Mouse (Mus musculus) ovary, postnatal 14 days (tissue): Measurements from ENCODE around the gene Adora2a.
"Not testable (repeated sequence)": the region's sequence is repeated elsewhere in the genome, so short reads cannot be mapped to it uniquely, and the experiment has no call there.

Experiments used
- DNase-seq: peaks from one replicate; pipeline ENCODE4 v3.0.0; 2022; ENCODE audit warnings: low spot score

Adora2a gene

DNA sequence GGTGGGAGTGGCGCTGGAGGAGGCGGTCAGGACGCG lies at the start of gene Adora2a:
Adora2a (plus strand) TSS at position 6 of the 36 bp plus-strand sequence.
- no peak for DNase-seq

DNA sequence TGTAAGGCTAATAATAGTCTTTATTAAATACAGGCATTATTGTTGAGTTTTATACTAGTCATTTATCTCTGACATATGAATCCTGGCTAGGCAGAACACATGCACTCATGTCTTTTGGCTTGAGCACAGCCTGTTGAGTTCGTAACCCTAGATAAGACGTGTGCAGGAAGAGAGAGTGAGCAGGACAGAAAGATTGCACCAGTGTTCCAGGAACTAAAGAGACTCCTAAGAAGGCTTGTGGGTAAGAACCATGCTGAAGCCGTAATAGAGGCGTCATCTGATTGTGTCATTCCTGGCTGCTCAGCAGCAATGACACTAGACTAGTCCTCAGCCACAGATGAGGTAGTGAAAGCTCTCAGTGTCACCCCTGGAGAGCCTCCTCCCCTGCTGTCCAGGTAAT lies 43.7 kb upstream of the Adora2a start:
- no peak for DNase-seq

DNA sequence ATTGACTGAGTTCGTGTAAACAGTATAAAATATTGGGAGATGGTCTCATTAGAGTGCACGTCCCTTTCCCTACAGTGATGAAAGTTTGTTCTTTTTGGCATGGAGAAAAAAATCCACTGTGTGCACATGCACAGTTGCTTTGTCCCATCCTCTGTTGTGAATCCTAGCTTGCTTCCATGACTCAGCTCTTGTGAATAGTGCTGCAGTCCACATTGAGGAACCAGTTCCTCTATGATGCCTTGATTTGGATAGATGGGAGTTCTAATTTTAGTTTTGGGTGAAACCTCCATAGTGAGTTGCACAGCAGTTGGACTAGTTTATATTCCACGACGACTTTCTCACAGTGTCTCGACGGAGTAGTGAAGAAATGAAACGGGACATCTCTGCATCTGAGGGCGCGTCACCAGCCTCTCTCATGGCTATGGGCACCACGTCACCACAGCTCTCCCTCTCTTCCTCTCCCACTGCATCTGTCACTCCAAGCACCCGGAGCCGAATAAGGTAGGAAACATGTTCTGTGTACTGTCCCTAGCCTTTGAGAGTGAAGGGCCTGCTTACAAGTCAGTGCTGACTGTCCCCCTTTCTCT lies 40.2 kb upstream of the Adora2a start:
- DNase-seq, result no peak

DNA sequence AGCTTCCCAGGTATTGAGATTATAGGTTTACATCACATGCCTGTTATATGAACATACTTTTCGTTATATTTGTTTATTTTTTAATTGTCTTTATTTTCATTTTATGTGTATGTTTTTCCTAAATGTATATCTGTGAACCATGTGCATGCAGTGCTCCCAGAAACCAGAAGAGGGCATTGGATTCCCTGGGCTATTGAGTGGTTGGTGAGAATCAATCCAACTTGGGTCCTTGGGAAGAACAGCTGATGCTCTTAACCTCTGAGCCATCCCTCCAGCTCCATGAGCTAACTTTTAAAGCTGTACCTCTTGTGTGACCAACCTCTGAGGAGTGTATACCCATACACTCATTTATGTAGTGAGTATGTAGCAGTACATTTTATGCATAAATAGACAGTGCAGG lies 39.2 kb upstream of the Adora2a start:
- no peak for DNase-seq

DNA sequence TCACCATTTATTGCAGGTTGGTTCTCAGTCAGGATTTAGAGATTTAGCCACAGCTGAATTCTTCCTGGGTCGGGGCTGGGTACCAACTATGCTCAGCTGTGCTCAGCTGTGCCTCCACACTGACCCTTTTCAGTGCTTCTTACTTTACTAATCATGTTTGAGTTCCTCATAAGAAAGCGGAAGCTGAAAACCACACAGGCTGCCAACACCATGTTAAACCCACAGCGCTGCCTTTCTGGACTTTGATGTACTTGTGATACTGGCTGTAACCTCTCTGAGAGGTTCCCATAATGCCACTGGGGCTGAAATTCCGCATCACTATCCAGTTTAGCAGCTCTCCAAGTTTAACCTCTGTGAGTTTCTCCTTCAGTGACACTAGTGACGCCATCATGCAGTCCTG lies 34.0 kb upstream of the Adora2a start:
- no peak for DNase-seq

DNA sequence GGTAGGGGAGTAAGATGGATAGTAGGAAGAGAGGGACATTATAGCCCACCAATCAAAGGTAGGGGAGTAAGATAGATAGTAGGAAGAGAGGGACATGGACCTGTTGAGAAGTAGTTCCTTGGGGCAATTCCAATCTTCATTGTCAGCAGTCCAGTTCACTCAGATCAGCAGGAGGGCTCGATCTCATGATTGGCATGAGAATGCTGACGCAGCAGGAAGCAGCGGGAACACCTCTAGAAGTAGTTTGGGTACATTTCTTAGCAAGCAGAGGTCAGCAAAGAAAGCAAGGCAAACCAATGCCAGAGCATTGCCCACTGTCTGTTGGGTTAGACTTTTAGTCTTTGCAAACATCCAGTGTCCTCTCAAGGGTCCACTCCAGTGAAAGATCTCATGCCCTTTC lies 32.9 kb upstream of the Adora2a start:
- DNase-seq, result no peak

DNA sequence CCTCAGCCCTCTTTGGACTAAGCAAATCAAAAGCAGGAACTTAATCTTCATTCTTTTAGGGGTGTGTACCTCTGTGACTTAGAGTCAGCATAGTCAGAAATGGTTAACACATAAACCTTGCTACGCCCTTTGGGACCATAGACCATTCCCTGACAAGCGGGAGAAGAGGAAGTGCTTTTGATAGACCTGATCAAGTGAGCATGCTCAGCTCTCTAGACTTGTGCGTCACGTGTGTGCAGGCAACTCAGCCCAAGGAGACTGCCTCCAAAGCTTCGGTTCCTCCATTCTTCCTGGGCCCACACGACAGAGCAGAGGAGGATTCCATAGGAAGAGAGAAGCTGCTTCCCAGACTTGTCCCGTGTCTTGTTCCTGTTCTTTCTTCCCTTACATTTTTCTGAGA lies 28.1 kb upstream of the Adora2a start:
- no peak for DNase-seq

DNA sequence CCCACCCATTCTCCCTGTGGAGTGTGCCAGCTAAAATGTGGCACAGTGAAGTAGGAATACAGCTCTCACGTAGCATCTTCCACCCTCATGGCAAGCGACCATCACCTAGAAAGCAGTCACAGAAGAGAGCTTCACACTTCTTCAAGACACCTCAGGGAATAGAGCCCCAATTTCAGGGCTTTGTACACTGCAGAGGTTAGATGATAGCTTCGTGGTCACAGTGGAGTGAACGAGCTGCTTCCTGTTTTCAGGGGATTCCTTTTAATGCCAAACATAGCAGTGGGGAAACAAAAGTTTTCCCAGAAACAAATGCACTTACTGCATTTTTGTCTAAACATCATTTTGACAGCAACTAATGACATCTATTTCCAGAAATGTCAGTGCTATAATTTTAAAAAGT lies 27.3 kb upstream of the Adora2a start:
- DNase-seq, result no peak

DNA sequence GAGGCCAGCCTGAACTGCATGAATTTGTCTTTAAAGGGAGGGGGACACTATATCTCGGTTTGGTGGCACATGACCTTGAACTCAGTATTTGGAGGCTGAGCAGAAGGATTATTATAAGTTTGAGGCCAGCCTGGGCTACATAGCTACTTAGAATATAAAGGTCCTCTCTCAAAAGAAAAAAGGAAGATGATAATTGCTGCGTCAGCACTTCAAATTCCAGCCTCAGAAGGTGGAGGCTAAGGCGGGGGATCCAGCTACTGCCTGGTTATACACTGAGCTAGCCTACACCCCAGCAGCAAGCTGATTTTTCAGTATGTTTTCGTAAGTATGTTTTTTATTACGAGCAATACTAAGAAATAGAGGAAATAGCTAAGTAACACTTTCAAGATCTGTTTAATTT lies 26.0 kb upstream of the Adora2a start:
- DNase-seq, result no peak

DNA sequence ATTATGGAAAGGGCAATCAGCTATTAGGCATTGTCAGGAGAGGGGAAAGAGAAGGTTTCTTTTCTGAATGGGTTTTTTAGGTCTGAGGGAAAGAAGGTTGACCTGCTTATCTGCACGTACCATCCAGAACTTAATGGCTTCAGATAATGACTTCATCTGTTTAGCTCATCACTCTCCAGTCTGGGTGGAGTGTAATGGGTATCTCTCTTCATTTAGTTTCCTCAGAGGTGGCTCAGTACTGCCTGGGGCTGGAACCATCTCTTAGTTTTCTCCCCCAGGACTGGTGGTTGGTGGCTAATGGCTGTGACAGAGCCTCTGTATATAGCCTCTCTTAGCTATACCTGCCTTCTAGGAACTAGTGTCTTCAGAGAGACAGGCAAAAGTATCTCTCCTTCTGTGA lies 25.3 kb upstream of the Adora2a start:
- no peak for DNase-seq

DNA sequence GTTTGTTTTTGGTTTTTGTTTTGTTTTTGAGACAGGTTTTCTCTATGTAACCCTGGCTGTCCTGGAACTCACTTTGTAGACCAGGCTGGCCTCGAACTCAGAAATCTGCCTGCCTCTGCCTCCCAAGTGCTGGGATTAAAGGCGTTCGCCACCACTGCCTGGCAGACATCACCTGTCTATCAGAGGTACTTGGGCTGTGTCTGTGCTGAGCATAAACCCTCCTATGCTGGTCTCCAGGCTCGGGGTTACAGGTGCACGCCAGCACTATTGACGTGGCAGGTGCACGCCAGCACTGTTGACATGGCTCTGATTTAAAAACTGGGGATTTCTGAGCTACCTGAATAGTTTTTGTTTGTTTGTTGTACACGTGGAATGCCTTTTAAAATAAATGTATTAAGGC lies 24.5 kb upstream of the Adora2a start:
- DNase-seq, result not testable (repeated sequence)

DNA sequence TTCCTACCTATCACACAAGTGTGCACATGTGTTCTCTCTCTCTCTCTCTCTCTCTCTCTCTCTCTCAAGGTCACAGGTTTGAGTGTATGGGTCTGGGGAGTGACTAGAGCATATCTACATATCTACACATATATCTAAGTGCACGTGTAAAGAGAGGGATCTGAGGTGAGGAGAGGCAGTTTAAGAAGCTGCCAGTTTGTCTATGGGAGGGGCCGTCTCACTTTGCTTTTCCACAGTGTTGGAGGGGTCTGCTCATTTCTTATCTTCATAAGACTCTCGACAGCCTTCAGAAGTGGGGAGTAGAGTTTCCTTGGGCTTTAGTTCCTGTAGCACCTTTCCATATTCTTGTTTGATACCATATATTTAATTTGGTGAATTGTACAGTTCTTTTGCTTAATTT lies 23.4 kb upstream of the Adora2a start:
- no peak for DNase-seq

DNA sequence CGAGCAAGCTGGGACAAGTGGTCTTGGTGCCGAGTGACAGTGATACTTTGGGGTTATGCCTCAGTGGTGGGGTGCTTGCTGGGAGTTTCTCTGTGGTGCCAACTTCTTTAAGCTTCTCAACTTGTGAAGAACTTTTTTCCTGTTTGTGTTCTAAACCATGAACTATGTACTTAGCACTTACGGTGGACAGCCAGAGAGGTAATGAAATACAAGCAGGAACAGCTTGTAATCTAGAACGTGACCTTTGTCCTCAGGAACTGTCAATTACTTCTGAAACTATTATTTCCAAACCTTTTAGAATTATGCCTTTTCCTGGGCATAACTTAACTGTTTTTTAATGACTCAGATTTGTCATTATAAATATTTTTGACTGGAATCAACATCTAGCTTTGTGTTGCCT lies 22.3 kb upstream of the Adora2a start:
- DNase-seq, result no peak

DNA sequence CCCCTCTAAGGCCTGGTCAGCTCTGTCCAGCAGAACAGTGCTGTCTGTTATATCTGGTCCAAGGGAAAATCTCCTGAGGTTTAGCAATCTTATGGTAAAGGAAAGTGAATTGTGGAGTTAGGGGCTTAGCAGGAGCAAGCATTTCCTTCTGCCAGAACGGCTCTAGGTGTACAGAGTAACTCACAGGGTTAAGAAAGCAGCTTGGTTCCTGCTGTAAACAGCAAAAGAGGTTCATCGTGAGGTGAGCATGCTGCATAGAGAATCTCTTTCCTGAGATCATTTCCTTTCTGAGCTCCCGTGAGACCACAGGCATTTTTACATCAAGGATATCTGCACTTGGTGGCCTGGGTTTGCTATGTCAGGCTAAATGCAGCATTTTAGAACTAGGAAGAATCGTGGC lies 21.8 kb upstream of the Adora2a start:
- no peak for DNase-seq

DNA sequence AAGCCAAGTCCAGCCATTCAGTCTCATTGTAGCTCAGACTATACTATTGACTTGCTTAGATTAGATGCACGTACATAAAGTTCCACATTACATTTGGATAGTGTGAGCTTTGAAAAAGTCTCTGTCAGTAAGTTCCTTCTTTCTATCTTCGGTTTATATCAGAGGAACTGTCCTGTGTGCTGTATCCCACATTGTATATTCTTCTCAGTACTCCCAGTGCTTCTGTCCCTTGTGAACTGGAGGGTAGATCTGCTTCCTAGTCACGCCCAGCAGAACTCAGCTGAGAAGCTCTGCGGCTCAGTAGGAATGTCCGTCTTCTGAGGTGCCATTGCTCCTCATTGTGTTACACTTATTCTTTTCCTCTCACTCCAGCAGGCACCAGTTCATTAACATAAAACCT lies 18.1 kb upstream of the Adora2a start:
- no peak for DNase-seq

DNA sequence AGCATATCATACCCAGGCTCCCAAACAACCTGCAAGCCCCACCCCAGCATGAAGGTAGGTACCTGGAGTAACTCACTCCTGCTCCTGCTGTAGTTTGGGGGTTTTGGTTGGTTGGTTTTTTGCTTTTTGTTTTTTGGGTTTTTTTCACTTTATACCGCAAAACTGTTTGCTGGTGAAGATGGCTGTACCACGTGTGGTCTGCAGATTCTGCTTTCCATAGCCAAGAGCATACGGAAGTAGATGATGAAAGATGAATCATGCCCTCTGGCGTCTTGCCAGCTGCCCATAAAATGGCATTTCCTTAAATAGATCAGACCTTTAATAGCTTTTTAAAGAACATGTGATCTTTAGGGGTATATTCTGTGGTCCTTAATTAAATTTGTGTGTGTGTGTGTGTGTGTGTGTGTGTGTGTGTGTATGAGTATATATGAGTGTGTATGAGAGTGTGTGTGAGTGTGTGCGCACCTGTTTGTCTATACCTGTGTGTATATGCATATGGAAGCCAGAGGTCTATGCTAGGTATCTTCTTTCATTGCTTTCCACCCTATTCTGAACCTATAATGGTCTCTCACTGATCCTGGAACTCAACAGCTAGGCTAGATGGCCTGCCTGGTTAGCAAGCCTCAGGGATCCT lies 16.8 kb upstream of the Adora2a start:
- no peak for DNase-seq

DNA sequence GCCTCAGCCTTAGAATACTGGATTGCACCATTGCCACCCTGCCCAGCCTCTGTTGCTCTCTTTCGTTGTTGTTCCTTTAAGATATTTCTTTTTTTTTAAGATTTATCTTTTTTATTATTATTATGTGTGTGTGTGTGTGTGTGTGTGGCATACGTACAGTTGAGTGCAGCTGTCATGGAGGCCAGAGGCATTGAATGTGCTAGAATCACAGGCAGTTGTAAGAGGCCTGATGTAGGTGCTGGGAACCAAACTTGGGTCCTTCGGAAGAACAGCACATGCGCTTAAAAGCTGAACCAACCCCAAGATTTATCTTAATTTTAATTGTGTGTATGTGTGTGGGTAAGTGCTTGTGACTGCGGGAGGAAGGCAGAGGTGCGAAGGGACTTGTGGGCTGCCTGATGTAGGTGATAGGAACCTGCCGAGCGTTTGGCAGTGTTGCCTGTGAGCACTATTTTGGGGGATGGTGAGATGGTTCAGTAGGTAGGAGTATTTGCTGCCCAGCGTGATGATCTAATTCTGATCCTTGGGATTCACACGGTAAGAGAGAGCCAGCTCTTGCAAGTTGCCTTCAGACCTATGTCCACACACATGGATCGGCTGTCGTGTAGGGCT lies 15.4 kb upstream of the Adora2a start:
- DNase-seq, result no peak

DNA sequence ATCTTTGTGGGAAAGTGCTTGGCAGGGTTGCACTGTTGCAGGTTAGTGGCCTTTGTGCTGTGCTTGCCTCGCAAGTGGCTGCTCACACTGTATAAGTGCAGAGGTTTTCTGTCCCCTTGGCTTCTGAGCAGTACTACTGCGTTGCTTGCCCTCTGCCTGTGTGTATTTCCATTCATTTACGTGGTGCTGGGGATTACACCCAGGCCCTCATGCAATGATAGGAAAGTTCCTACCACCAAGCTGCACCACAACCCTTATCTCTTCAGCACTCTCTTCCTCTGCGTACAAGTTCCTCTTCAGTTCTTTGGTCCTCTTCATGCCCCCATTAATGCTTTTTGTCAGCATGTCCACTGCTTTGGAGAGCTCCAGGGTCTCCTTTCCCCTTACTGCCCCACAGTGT lies 14.7 kb upstream of the Adora2a start:
- no peak for DNase-seq

DNA sequence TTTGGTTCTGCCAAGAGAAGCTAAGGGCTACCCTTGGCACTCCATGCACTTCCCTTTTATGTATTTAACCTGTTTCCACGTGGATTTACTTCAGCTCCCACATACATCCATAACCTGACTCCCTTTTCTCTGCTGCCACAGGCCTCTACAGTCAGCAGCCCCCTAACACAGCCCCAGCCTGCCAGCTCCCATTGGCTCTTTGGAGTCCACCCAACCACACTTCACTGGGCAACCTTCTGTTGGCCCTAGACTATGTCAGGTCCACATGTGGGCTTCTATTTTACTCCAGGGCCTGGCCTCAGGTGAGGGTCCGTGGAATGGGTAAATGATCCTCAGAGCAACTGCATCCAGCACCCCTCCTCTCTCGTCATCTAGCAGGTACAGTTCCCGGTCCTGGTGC lies 14.1 kb upstream of the Adora2a start:
- DNase-seq, result no peak

DNA sequence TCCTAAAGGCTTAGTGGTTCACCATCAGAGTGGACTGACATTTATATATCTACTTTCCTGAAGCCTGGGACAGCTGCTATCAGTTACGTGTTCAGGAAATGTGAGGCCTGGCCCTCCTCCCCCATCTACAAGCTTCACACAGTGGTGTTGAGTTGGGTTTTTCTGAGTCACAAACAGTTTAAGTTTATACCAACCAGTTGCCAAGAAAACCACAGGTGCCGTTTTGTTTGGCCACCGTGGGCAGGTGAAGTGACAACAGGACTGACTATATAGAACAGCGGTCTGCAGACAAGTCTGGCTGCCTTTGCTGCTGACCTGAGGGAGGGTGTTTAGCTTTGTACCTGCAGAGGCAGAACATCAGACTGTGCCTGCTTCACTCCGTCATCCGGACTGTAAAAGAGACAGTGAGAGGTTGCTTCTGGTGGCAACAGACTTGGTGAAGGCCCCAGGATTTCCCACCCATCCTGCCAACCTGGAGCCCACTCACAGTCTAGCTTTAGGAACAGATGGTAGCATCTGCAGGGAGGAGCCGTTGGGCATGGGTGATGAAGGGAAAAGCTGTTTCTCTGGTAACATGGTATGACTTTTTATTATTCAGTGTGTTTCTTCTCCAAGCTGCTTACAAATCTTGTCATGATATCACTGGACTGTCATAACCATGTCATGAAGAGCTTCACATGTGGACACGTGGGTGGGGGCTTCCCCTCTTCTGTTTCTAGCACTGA lies 13.2 kb upstream of the Adora2a start:
- DNase-seq, result no peak

DNA sequence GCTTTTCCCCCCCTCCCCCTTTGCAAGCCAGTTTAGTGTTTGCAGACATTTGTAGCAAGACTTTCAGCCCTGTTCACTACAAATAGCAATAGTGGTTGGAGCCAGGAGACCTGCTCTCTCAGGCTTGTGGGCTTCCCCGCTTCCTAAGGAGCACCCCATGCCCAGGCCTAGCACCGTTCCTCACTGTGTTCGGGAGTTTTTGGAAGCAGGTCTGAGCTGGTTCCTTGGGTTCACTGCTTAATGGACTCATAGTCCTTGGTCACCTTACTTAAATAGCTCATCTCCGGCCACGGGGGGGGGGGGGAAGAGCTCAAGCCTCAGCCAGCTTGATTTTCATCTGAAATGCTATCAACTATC lies 12.7 kb upstream of the Adora2a start:
- no peak for DNase-seq

DNA sequence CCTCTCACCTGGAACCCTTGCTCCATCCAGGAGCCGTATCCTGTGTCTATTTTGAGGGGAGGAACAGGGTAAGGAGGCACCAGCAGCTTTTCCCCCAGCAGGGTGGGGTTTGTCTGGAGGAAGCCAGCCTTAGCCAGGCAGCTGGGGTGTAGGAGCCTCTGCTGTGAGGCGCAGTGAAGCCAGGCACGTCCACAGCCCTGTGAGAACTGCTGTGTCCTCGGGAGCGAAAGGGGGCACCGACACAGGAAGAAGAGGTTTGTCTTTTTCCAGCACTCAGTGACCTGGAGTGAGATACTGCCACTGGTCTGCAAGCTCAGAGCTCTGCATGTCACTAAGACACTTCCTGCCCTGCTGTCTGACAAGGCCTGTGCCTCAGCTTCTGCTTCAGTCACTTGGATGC lies 12.3 kb upstream of the Adora2a start:
- DNase-seq, result no peak

DNA sequence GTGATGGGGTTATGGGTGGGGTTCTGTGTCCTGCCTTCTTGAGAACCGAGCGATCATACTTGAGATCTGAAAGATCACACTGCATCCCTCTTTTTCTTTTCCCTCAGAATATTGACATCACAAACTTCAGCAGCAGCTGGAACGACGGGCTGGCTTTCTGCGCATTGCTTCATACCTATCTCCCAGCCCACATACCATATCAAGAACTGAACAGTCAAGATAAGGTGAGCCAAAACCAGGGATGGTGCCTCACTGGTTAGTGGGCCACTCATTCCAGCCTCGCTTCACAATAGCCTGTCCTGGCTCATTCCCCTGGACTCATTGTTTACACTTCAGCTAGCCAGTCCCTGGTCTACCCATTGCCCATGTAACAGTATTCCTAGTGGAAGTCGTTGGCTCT lies 9.5 kb upstream of the Adora2a start:
- no peak for DNase-seq

DNA sequence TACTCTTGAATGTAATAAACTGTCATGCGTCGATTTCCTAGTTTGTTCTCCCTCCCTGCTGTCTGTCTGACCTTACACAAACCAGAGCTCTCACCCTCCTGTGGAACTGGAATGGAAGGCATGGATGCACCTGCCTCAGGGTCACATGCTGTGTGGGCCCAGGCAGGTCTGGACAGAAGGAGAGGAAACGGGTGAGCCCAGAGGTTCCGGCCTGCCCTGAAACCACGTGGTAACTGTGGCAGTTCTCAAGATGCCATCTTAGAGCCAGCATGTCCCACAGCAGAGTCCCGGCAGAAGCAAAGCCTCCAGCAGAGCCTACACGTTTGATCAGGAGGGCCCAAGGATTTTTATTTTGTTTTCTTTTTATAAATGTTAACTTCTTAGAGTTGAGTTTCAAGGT lies 4.3 kb upstream of the Adora2a start:
- DNase-seq, result no peak
